Mouse (Mus musculus): ENCODE measurements at regions not wholly inside any gene's neighbourhood (a gene's known extent, or its start where the extent isn't known, plus 50 kb on each side); places are given as distances from the start of the nearest gene placed in this dataset.

DNA sequence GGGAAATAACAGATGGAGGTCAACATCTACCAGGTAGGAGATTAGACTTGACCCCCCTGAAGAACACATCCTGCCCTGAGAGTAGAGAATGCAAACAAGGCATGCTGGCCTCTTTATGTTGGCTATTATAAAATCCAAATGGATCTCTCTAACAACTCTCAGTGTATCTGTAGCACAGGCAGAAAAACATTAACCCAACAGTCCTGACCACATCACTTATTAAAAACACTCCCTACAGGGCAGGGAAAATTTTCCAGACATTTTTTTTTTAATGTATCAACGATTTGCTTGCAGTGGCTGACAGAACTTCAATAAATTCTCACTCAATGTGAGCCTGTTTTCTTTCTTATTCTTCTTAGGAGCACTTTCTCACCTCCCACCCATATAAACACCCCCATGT, 511.4 kb downstream of the Cdk5rap2 start:
- DNase-seq: no peak

DNA sequence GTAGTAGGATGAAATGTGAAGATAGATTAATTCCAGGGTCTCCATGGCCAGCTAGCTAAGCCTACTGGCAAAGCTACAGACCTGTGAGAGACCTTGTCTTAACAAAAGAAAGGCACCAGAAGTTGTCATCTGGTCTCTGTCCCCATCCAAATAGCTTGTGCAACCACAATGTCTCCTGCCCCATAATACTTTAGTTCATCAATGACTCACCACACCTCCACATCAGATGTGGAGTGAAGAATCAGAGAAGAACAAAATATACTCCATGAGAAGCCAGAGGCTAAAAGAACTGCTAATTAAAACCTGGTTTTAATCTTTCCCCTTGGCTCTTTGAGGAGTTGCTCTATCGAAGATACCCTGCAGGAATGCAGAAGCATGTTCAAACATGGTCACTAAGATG, 514.1 kb downstream of the Cdk5rap2 start:
- no peak for DNase-seq

DNA sequence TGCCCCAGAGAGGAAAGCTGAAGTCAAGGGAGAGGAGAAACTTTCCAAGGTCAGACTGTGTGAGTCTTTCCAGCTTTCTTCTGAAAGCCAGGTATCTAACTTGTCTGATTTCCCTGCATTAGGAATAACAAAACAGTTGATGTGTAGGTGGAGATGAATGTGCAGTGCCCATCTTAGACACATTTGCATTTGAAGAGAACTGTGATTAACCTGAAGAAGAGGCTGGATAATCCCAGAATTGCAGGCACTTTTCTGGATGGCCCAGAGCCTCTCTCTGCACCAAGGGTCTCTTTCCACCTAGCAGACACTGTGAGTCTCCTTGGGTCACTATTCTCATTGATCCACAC, 517.4 kb downstream of the Cdk5rap2 start:
- DNase-seq: no peak

DNA sequence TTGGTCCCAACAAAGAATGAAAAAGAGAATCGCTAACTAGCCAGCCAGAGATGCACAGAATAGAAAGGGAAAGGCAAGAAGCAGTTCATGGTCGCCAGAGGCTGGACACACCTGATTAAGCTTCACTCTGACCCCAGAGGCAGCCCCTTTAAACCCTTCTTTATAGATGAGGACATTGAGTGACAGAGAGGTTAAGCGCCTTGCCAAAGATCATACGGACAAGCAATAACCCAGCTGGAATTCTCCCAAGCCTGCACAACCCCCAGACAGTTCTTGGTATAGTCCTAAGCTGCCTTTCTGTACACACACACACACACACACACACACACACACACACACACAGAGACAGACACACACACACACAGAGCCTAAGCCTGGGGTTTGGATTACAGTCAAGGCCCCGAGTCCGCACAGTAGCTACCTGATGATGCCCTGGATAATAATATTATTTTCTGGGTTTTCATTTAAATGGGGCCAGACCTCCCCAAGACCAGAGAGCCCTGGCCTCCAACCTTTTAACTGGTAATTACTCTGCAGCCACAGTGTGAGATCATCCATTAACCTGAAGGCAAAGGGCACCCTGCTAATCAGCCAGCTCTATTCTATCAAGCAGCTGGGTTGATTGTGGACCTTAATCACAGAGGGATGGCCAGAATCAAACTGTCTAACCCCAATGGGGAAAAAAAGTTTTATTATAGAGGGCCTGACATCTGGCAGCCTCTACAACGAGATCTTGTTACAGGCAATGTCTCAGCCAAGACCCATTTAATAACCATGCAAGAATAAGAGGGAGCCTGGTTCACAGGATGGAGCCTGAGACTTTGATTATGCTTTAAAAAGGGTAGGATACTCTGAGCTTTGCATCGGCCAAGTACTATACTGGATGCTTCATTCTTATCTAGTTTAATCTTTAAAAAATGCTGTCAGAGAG, 518.1 kb downstream of the Cdk5rap2 start:
- no peak for DNase-seq

DNA sequence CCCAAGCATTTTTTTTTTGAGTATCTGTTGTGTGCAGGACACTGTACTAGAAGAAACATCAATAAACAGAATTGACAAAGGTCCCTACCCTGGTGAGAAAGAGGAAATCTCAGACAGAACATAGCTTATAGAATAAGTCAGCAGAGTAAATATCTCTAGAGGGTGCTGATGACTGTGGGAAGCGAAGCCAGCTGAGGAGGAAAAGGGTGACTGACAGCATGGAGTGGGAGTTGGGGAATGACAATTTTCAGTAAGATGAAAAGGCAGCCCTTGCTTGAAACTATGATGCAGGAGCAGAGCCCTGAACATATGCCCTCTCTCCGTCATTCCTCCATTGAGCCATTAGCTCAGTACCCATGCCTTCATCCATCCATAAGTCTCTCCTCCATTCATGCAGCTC, 519.6 kb downstream of the Cdk5rap2 start:
- no peak for DNase-seq

DNA sequence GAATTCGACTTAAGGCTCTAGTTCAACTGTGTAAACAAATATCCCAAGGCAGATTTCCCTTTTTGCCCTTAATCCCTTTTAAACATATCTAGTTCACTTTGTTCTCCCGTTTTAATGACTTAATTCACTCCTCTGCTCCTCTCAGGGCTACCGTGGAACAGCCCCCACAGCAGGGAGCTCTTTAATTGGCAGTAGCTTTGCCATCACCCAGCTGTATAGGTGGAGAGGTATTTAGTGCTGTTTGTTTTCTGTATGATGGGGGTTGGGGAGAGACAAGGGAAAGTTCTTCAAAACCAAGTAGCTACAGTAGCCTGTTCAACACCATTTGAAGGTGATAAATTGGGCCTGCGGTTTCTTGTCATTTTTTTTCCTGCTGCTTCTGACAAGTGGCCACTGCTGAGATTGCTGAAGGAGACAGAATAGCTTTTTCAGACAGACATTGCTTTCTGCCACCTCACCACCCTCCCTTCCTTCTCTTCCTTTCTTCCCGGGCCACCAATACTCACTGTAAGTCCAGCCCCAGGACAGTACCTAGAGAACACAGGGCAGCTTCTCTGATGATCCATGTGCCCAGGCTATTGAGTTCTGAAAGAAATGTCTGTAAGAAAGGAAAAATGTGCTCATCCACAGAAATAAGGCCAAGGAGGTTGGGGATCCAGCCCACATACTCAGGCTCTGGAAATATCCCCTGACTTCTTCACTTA, 520.2 kb downstream of the Cdk5rap2 start:
- no peak for DNase-seq

DNA sequence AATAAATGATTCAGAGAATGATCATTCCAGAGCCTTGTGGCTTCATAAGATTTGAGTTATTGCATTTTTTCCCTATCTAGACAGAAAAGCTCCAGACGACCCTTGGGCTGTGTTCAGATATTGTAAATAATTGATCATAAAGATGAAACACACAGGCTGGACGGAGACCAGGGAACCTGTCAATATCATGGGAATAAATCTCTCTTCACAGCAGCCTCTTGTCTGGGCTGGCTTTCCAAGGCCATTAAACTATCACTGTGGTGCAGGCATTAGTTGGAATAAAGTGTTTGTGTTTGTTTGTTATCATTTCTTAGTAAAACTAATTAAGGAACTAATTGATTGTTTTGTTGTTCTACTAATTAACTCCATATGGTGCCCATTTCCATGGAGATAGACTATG, 533.5 kb downstream of the Cdk5rap2 start:
- DNase-seq: no peak

DNA sequence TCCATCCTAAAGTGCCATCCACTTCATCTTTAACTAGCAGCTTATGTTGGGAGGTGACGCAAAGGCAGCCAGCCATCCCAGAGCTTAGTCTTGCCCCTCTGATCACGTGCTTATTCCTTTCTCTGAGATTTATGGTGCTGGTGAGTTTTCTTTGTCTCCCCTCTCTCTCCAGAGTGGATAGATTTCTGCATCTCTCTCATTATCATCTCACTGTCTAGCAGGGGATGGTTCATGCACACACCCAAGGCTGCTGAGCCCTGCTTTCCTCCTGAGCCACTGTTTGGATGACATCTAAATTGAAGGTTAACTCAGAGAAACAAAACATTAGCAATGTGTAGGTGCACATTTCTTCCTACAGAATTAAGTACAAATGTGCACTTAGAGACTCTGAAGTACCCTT, 539.6 kb downstream of the Cdk5rap2 start:
- no peak for DNase-seq

DNA sequence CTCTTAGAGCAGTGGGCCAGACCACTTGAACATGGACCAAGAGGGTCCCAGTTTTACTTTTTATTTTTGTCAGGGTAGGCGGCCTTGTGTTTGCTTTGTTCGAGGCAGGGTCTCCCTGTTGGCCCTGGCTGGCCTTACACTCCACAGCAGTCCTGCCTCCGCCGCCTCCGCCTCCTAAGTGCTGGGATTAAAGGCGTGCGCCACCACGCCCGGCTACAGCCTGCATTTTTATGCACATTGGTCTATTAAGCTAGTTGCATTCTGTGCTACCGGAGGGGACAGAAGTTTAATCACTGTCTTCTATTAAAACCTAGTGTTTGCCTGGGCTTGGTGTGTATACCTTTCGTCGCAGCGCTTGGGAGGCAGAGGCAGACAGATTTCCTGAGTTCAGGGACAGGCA, 555.2 kb downstream of the Cdk5rap2 start:
- DNase-seq: no peak

DNA sequence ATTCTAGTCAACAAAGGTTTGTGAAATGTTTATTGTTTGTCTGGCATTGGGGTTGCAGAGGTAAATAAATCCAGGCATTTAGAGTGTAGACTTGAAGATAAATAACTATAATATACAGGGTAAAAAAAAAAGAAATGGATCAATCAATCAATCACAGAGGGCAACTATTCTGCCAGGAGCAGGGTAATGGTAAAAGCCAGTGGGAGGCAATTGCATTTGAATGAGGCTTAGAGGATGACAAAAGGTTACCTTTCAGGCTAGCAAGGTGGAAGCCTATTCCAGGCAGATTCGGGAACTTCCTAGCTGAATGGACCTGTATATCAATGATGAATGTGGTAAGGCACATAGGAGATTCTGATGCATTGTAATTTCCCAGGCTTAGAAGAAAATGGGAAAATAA, 557.6 kb downstream of the Cdk5rap2 start:
- DNase-seq: no peak

DNA sequence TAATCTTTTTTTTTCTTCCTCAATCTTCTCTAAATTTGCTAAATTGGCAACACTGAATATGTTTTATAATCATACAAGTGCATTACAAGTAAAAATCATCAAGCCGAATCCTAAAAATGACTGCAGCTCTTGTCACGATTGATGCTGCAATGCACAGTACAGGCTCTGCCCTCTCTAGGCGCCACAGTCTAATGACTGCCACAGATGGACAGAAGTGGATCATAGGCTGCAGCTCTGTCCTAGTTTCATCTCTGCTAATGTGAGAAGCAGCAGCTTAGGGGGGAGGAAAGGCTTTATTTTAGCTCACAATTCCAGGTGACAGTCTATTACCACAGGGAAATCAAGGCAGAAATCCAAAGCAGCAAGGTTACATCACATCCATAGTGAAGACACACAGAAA, 560.8 kb downstream of the Cdk5rap2 start:
- DNase-seq: no peak

DNA sequence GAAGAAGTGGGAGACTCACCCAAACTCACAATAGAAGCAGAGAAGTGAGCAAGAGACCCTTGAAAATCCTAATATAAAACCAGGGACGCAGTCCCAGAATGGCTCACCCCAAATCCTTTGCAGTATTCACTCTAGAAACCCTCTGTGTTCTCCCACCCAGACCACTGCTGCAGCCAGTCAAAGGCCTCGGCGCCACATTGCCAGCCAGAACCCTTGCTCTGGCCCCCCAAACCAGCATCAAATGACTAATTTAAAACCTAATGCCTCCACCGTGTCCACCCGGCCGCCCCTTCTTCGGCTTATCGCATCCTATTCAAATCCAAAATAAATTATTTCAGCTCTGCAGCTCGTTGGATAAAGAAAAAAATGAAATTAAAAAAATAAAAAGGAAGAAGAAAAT, 570.4 kb downstream of the Cdk5rap2 start:
- no peak for DNase-seq

DNA sequence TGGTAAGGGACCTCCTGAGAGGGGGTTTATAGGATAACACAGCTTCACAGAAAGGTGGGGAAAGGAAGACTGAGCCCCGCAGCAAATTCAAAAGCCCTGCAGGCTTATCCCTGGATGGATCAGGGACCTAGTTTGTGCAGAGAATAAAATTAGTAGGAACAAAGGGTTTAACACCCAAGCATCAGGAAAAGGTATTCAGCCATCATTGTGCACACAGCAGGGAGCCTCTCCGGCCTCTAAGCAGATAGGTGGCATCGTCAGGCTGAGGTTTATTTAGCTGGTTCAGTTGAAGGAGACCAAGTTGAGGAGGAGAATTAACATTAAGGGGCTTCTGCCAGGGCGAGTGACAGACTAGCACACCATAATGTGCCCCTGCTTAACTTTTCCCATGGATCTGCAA, 571.3 kb downstream of the Cdk5rap2 start:
- no peak for DNase-seq

DNA sequence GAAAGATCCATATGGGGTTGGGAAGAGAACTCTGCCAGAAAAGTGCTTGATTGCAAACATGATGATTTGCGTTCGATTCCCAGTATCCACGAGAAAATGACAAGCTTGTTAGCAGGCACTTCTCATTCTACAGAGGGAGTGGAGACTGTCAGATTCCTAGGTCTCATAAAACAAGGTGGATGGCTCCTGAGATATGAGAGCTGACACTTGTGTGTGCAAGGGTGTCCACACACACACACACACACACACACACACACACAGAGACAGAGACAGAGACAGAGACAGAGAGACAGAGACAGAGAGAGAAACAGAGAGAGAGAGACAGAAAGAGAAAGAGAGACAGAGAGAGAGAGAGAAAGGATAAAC, 585.4 kb downstream of the Cdk5rap2 start:
- no peak for DNase-seq

DNA sequence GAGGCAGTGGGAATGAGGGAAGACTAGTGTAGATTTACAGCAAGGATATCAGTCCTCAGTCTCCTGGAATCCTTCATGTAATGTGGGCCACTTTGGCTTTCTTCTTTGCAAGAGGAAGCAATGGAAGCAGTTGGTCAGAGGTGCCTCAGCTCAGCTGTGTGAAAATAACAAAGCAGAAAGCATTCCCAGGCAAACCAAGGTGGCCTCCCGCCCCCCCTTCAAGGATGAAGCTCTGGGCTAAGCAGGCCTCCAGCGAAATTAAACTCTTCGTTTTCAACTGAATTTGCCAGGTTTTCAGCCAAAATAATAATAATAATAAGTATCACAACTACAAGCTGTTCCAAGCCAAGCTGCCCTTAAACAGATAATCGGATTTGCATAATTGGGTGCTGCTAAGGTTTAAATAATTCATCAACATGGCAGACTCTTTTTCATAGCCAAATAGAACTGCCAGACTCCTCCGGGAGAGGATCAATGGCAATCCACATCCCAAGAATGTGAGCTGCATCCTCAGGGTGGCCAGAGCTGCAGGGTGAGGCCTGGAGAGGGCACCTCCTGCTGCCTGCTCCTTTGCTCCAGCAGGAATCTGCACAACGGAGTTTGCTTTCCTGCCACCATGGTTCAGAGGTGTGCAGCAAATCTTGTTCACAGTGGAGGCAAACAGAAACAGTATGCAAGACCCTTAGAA, 585.9 kb downstream of the Cdk5rap2 start:
- no peak for DNase-seq

DNA sequence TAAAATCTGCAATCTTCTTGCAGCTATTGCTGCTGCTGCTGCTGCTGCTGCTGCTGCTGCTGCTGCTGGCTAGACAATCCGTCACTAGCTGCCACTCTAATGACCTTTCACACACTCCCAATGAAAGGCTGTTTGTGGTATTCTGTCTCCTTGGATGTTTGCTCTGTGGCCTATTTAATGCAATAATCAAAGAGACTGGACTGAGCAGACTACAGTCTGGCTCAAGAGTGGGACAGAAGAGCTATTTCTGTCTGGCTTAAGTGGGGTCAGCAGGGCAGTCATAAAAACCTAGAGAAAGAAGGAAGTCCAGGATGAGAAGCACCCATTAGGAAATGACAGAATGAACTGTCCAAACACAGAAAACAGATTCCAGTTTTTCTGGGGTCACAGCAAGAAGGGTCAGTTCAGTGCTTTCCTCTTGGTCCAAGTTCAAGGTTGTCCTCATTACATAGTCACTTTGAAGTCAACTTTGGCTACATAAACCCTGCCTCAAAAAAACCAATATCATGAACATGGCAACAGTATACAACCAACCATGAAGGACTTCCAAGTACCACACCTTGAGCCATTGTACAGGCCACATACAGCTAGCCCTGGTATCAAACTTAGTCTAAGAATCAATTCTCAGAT, 586.8 kb downstream of the Cdk5rap2 start:
- DNase-seq: peak; percentile 11

DNA sequence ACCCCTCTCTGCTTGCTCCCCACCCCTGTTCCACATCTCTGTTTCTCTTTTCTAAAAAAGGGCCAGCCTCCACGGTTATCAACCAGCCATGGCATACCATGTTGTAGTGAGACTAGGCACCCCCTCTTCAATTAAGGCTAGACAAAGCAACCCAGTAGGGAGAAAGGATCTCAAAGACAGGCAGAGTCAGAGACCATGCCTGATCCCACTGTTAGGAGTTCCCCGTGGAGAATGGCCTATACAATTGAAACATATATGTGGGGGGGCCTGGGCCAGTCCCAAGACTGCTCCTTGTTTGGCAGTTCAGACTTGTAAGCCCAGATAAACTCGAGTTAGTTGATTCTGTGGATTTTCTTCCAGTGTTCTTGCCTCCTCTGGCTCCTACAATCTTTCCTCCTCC, 591.4 kb downstream of the Cdk5rap2 start:
- DNase-seq: no peak

DNA sequence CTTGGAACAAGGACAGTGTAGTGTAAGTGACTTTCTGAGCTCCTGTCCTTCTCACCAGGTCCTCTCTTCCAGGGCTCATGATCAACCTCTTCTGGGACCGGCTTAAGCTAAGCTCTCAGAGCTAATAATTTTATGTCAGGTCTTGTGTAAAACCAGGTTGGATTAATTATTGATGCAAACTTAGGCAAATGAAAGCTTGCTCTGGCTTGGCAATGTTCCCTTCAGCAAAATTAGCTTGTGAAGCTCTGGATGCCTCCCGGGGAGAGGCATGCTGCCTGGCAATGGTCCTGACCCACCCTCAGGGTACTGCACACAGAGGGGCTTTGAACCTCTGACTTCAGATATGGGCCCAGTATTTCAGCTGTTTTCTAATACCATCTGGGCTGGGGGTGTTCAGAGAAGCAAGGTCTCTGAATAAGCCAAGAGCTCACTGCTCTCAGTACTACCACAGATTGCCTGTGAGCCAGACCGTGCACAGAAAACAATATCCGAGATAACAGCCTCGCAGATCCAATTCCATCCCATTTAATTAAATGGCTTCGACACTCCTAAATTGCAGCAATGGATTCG, 624.7 kb downstream of the Cdk5rap2 start:
- no peak for DNase-seq

DNA sequence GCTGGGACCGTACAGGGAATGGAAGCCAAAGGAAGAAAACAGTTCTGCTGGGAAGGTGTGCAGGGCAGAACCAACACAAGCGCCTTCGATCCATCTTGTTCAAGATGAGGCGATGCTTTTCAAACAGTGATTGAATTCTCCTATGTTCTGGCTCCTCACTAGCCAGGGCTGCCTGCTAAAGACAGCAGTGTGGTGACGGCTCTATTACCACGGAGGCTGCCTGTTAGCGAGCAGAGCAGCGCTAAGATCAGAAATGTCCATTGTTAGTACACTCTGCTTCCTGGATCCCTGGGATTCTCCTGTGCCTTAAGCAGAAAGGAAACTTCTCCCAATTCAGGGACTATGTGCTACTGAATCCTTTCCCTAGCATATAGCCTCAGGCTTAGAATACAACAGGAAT, 629.0 kb downstream of the Cdk5rap2 start:
- no peak for DNase-seq

DNA sequence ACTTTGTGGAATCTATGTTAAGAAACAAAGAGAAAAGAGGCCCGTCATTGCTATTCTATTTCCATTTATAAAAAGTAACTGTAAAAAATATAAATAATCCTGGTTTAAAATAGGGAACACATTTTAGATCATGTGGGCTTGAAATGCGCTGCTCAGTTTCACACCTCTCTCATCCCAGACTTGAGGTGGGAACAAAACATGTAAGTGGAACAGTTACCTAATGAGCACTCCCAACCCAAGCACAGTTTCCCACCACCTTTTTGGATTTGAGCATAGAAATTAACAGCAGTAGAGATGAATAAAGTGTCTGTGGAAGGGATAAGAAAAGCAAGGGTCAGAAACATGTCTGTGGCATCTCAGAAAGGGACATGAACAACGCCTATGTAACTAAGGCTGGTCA, 648.4 kb downstream of the Cdk5rap2 start:
- no peak for DNase-seq

DNA sequence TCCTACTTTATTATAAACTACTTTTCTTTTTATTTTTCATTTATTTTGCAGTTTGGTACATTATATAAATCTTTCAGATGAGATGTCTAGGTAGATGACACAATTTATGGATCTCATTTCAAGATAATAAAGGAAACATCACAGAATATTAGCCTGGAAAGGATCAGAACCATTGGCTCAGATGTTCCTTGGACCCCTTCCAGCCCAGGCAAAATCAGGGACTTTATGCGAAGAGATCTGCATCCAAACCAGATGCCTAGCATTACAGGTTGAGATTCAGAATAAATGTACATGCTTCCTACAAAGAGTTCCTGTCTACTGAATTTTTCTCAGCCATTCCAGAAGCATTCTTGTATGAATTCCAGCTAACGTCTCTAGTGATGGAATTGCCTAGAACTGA, 650.6 kb downstream of the Cdk5rap2 start:
- DNase-seq: no peak

DNA sequence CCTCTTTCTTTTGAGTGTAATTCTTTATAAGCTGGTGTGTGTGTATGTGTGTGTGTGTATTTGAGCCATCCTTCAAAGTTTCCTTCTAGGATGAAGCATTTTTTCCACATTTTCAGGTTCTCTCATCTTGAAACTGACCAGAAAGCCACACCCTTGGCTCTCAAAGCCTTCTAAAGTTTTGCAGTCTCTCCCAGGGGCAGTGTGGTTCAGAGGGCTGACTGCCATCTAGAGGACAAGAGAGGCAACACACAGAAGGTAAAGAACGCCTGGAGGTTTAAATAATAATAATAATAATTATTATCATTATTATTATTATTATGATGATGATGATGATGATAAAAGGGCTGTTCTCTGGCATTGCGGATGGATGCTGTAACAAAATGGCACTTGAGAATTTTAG, 655.7 kb downstream of the Cdk5rap2 start:
- peak; percentile 15 for DNase-seq

DNA sequence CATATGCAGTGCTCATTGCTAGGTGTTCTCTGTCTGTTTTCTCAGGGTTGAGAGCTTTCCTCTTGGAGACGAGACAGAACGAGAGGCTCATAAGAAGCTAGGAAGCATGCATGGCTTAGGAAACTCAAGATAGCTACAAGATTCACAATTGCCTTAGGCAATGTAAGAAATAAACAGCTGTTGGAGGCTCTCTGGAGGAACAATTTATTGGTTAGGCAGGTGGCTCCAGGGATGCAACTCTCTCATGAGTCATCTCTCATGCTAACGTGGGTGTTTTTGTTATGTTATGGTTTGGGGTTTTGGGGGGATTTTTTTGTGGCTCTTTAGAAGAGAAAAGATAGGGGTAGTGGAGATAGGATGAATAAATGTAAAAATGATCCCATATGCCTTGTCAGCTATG, 657.2 kb downstream of the Cdk5rap2 start:
- DNase-seq: no peak

Measured in adrenal gland, postnatal 14 days (tissue).